Mouse (Mus musculus) heart, embryonic 16.5 days (tissue): ENCODE results near the gene Ggt1. TPM values are rescaled to one million over a fixed set of nuclear protein-coding genes. Genes with fewer than 3 reads are reported as not detected.
"Not testable (repeated sequence)": the region's sequence is repeated elsewhere in the genome, so short reads cannot be mapped to it uniquely, and the experiment has no call there.

Source experiments
- ATAC-seq: fragments of 200-750 bp; cut with Nextera tagmentation; replicated peaks from 2 replicates; pipeline ENCODE4 v1.8.0; 2017; ENCODE audit warnings: moderate number of reproducible peaks; ENCODE audit not compliant: insufficient read depth, low FRiP score; ENCODE audit errors: extremely low read depth
- H3K27ac ChIP-seq: fragments of 300-500 bp; sonication (generic); 2 replicates; pipeline ENCODE4 v1.5.1; 2014; ENCODE audit warnings: mild to moderate bottlenecking, low read length, control low read depth, moderate library complexity
- H3K27me3 ChIP-seq: fragments of 300-500 bp; sonication (generic); 2 replicates; pipeline ENCODE4 v1.6.1; 2014; ENCODE audit warnings: low read length, mixed read lengths; ENCODE audit not compliant: control insufficient read depth, insufficient read depth
- H3K36me3 ChIP-seq: fragments of 300-500 bp; sonication (generic); 2 replicates; pipeline ENCODE4 v1.6.1; 2014; ENCODE audit not compliant: control insufficient read depth, insufficient read depth
- H3K4me1 ChIP-seq: fragments of 300-500 bp; sonication (generic); 2 replicates; pipeline ENCODE4 v1.6.1; 2014; ENCODE audit warnings: low read length, mixed read lengths; ENCODE audit not compliant: control insufficient read depth, insufficient read depth
- H3K4me2 ChIP-seq: fragments of 300-500 bp; sonication (generic); 2 replicates; pipeline ENCODE4 v1.6.1; 2014; ENCODE audit warnings: low read depth, mild to moderate bottlenecking, control low read depth, low read length
- H3K4me3 ChIP-seq: fragments of 300-500 bp; sonication (generic); 2 replicates; pipeline ENCODE4 v1.5.1; 2014; ENCODE audit warnings: mild to moderate bottlenecking, control low read depth, low read length
- H3K9ac ChIP-seq: fragments of 300-500 bp; sonication (generic); 2 replicates; pipeline ENCODE4 v1.6.1; 2014; ENCODE audit warnings: low read length, control low read depth
- H3K9me3 ChIP-seq: fragments of 300-500 bp; sonication (generic); replicated peaks from 2 replicates; pipeline ENCODE4 v1.6.1; 2016; ENCODE audit warnings: low read length; ENCODE audit not compliant: control insufficient read depth
- WGBS: fragments of 180-500 bp; shearing (Covaris S2); extraction: QIAGEN DNeasy Blood & Tissue Kit; methylation state at CpG from one replicate; pipeline ENCODE4 v1.1.7; 2014; 5-methylcytosine and 5-hydroxymethylcytosine counted together
- polyA plus RNA-seq: library from polyadenylated mRNA; unstranded; fragments of >200 nt; fragmentation: Nextera tagmentation; extraction: Ambion mirVana; gene quantifications from 2 replicates; pipeline ENCODE4 v1.2.1, GENCODE M21; 2015

The Ggt1 gene
- polyA plus RNA-seq, 1 experiment from 2014 or later: 2.4 TPM

- Histone ChIP-seq H3K9me3 (no peaks in the 10 kb centered on the region), H3K4me3 (peak within 1 kb of the TSS; percentile 98), H3K27me3 (no peaks in the 10 kb centered on the region), H3K4me1 (peaks cover 34% of the 10 kb centered on the region), H3K36me3 (peaks cover 21% of the 10 kb centered on the region), H3K9ac (peak within 1 kb of the TSS; percentile 97), H3K27ac (peak within 1 kb of the TSS; percentile 100), H3K4me2 (peak within 1 kb of the TSS; percentile 98)
- peak; percentile 96 for ATAC-seq
- WGBS: 1% methylated on average over 50 of the region's 52 CpGs
Observed at GRCm38 (mm10) chr10:75517073-75517757, 44.2 kb upstream of the Ggt1 start, which contains the start of gene Snrpd3. Snrpd3 (plus strand) TSS chr10:75517551.

GRCm38 (mm10) chr10:75517758-75518143 lies 43.7 kb upstream of the Ggt1 start, which contains the start of gene Gucd1:
Gucd1 (minus strand) TSS chr10:75517972.
- no peaks in the 10 kb centered on the region for H3K27me3 ChIP-seq
- H3K4me1 ChIP-seq: peaks cover 34% of the 10 kb centered on the region
- peak within 1 kb of the TSS; percentile 98 for H3K4me2 ChIP-seq
- peaks cover 21% of the 10 kb centered on the region for H3K36me3 ChIP-seq
- peak; percentile 87 for ATAC-seq
- peak within 1 kb of the TSS; percentile 100 for H3K27ac ChIP-seq
- peak within 1 kb of the TSS; percentile 98 for H3K4me3 ChIP-seq
- H3K9ac ChIP-seq: peak within 1 kb of the TSS; percentile 97
- H3K9me3 ChIP-seq: no peaks in the 10 kb centered on the region
- 0% methylated on average over 20 of the region's 20 CpGs for whole genome bisulfite sequencing

GRCm38 (mm10) chr10:75520581-75520980 lies 40.8 kb upstream of the Ggt1 start:
- no peak overlapping the region for H3K27ac ChIP-seq
- no peaks in the 10 kb centered on the region for H3K9me3 ChIP-seq
- H3K9ac ChIP-seq: no peak overlapping the region
- peaks cover 27% of the 10 kb centered on the region for H3K4me1 ChIP-seq
- H3K27me3 ChIP-seq: no peaks in the 10 kb centered on the region
- H3K36me3 ChIP-seq: peaks cover 34% of the 10 kb centered on the region
- no peak overlapping the region for H3K4me2 ChIP-seq
- no peak overlapping the region for H3K4me3 ChIP-seq
- no peak for ATAC-seq
- 90% methylated on average over 5 of the region's 5 CpGs for WGBS

- no peak for ATAC-seq
- Histone ChIP-seq H3K27me3 (no peaks in the 10 kb centered on the region), H3K4me1 (peaks cover 18% of the 10 kb centered on the region), H3K4me3 (no peak overlapping the region), H3K9ac (no peak overlapping the region), H3K4me2 (no peak overlapping the region), H3K9me3 (no peaks in the 10 kb centered on the region), H3K27ac (no peak overlapping the region), H3K36me3 (peaks cover 34% of the 10 kb centered on the region)
- 92% methylated on average over 4 of the region's 4 CpGs for WGBS
Observed at GRCm38 (mm10) chr10:75521643-75522042, 39.8 kb upstream of the Ggt1 start.

- H3K4me3 ChIP-seq, H3K9me3 ChIP-seq, H3K4me1 ChIP-seq, H3K9ac ChIP-seq, ATAC-seq, H3K27ac ChIP-seq, H3K4me2 ChIP-seq, H3K27me3 ChIP-seq: not testable (repeated sequence)
- 94% methylated on average over 9 of the region's 9 CpGs for WGBS
- H3K36me3 ChIP-seq: peaks cover 29% of the 10 kb centered on the region
Observed at GRCm38 (mm10) chr10:75525450-75525849, 36.0 kb upstream of the Ggt1 start.

- no peak overlapping the region for H3K9ac ChIP-seq
- no peak overlapping the region for H3K4me2 ChIP-seq
- H3K9me3 ChIP-seq: no peaks in the 10 kb centered on the region
- no peak overlapping the region for H3K27ac ChIP-seq
- peaks cover 14% of the 10 kb centered on the region for H3K4me1 ChIP-seq
- WGBS: 94% methylated on average over 2 of the region's 2 CpGs
- H3K36me3 ChIP-seq: peaks cover 19% of the 10 kb centered on the region
- no peak overlapping the region for H3K4me3 ChIP-seq
- ATAC-seq: no peak
- no peaks in the 10 kb centered on the region for H3K27me3 ChIP-seq
Observed at GRCm38 (mm10) chr10:75530322-75530721, 31.1 kb upstream of the Ggt1 start.

GRCm38 (mm10) chr10:75531532-75532090 lies 29.8 kb upstream of the Ggt1 start:
- H3K9me3 ChIP-seq: no peaks in the 10 kb centered on the region
- peaks cover 21% of the 10 kb centered on the region for H3K4me1 ChIP-seq
- H3K36me3 ChIP-seq: peaks cover 19% of the 10 kb centered on the region
- ATAC-seq: no peak
- no peak overlapping the region for H3K9ac ChIP-seq
- H3K27ac ChIP-seq: no peak overlapping the region
- WGBS: 84% methylated on average over 9 of the region's 9 CpGs
- H3K4me3 ChIP-seq: no peak overlapping the region
- H3K27me3 ChIP-seq: no peaks in the 10 kb centered on the region
- no peak overlapping the region for H3K4me2 ChIP-seq

- Histone ChIP-seq H3K4me2 (no peak overlapping the region), H3K27me3 (no peaks in the 10 kb centered on the region), H3K9me3 (no peaks in the 10 kb centered on the region), H3K9ac (no peak overlapping the region), H3K4me1 (peaks cover 21% of the 10 kb centered on the region), H3K27ac (peak overlapping the region; percentile 72), H3K36me3 (peaks cover 16% of the 10 kb centered on the region), H3K4me3 (no peak overlapping the region)
- ATAC-seq: no peak
- WGBS: 90% methylated on average over 8 of the region's 8 CpGs
Observed at GRCm38 (mm10) chr10:75534216-75534615, 27.2 kb upstream of the Ggt1 start.

GRCm38 (mm10) chr10:75534934-75535333 lies 26.5 kb upstream of the Ggt1 start:
- Histone ChIP-seq H3K4me1 (peaks cover 21% of the 10 kb centered on the region), H3K4me3 (no peak overlapping the region), H3K36me3 (peaks cover 16% of the 10 kb centered on the region), H3K9ac (no peak overlapping the region), H3K9me3 (no peaks in the 10 kb centered on the region), H3K4me2 (peak overlapping the region; percentile 16; the same call in 1 of the 2 replicates), H3K27me3 (no peaks in the 10 kb centered on the region), H3K27ac (peak overlapping the region; percentile 72)
- WGBS: 43% methylated on average over 8 of the region's 8 CpGs
- peak; percentile 76 for ATAC-seq
